Mouse (Mus musculus): ENCODE results near the gene Epb41l1.

Epb41l1 gene

DNA sequence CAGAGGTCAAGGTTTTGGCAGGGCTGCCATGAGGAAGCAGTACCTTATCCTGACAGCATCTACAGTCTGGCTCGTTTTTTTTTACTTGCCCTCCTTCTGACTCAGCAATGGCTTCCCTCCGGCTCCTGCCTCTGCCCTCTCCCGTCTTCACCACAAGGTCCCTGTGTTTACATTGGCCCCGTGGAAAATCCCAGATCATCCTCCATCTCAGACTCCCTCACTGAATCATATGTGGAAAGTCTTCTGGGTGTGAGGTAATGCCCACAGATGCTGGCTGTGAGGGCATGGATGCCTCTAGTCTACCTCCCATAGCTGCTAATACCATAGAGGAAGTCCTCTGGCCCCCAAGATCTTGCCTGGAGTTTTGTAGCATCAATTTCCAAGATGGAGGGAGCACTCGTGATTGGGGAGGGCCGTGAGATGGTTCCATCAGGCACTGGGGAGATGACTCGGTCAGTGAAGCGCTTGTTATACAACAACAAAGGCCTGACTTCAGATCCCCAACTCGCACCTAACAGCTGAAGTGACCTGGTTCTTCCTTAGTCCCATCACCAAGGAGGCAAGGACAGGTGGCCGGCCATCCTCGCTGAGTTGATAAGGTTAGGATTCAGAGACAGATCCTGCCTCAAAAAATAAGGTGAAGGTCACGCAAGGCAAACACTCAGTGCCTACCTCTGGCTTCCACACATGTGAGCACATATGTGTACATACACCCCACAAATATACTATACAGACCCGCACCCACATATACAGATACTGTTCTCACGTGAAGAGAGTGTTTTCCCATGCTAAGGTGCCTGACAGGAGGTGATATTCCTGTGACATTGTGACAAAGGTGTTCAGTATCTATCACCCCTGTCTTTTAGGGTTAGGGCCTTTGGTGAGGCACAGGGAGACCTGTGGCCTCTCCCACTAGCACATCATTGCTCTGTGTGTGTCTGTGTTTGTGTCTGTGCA is 36.0 kb downstream of the Epb41l1 start:
- no peak for DNase-seq (ENCODE audit: low spot score in 2 of 2)

DNA sequence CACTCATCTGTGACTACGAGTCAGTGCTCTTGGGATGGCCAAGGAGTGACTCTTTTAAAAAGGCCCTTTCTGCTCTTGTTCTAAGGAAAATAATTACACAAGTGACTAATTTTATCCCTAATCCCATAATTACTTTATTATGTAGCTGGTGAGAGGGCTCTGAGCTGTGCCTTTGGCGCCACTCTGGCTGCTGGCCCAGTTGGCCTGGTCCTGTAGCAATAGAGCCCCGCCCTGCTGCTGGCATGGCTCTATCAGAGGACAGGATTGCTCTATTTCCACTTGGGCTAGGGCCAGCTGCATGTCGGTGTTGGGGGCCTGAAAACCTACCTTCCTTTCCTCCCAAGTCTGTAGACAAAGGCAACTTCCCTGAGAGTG is 36.6 kb downstream of the Epb41l1 start:
- DNase-seq (ENCODE audit: low spot score in 2 of 2), result no peak

DNA sequence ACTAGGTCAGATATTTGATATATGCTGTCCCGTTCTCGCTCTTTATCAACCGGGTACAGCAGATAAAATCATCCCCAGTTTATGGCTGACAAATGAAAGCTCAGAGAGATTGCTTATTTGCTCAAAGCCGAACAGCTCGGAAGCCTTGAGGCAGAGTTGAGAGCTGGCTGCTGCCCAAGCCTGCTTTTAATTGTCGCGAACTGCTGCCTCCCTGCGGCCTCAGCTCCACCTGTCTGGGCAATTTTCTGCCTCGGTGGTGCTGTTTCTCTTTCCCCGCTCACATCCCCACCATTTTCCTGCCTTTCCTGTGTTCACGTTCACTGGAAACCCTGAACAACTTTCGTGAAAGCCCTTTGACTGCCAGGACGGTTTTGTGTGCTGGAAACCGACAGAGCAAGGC is 39.8 kb downstream of the Epb41l1 start:
- DNase-seq (ENCODE audit: low spot score in 2 of 2), result peak; percentile 68 to 77

DNA sequence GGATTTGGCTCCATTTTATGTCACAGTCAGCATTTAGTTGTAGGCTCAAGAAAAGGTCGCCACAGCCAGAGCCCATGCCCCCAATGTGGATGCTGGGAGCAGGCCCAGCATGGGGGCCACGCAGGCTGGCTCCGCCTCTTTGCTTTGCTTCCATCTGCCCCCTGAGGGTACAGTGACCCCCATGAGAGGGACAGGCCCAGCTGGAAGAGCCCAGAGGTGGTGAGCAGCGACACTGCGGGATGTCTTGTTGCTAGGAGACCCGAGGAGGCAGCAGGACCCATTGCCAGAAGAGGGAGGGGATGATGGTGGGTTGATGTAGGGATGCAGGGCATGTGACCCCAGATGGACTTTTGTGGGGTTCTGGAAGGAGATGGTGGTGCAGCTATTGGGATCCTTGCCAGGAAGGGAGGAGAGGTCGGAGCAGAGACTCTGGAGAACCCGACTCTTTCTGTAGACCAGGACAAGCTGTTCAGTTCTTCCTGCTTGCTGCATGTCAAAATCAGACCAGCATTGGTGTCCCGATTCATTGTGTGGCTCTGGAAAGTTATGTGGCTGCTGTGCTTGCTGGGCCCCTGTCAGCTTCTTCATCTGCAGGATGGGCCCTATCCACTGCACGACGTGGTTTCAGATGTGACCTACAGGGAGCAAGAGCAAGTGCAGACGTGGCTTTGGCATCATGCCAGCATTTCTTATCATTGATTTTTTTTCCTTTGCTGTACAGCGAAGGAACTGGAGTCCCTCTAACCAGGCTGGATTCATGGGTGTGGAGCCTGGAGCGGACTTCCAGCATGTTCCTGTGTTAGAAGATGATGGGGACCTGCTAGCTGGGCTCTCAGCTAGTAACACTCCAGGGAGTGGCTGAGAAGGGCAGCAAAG is 41.7 kb downstream of the Epb41l1 start:
- no peak for DNase-seq (ENCODE audit: low spot score in 2 of 2)

DNA sequence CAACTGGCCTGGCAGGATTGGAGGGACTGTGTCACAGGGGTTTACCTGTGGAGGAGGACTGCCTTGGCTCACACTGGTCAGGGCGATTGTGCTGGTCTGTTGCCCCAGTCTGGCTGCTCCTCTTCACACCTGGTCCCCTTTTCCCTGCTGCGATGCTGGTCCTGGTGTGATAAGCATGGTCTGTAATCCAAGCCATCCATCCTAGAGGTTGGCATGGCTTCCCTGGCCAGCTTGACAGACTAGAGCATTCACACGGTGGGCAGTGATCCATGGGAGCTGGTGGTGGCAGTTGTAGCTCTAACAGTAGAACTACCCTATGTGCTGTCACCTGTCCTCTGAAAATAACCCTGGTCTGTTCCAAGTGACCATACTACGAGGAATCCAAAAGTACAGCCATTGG is 43.7 kb downstream of the Epb41l1 start:
- DNase-seq (ENCODE audit: low spot score in 2 of 2), result no peak

DNA sequence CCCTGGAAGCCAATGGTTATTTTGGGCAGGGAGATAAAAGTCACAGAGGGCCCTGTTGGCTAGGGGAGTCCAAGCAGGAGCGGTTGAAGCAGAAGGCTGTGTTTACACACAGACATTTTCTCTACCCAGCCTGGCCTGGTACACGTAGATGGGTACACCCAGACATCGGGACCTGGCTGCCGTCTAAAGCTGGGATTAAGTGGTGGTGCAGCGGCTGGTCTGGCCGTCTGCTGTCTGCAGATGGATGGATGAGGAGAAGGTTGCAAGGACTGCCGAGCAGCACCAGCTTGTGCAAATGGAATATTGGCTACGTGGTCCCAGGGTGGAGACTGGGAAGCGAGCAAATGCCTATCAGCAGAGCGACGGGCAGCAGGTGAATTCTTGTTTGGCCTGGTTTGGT is 46.8 kb downstream of the Epb41l1 start:
- no peak for DNase-seq (ENCODE audit: low spot score in 2 of 2)

DNA sequence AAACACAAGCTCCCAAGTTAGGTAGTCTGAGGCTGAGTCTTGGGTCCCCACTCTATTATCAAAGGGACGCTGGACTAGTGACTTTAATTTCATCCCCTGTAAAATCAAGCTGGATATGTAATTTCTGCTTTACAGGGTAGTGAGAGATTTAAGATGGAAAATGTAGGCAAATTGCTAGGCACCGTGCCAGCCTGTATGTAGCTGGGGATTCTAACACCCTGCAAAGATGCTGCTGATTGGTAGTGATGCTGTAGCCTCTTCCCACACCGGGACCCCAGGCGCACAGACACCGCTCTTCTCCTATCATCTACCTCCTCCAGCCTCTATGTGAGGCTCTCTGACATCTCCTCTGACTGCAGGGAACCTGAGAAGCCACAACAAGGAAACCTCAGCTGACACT is 48.2 kb downstream of the Epb41l1 start:
- no peak for DNase-seq (ENCODE audit: low spot score in 2 of 2)

DNA sequence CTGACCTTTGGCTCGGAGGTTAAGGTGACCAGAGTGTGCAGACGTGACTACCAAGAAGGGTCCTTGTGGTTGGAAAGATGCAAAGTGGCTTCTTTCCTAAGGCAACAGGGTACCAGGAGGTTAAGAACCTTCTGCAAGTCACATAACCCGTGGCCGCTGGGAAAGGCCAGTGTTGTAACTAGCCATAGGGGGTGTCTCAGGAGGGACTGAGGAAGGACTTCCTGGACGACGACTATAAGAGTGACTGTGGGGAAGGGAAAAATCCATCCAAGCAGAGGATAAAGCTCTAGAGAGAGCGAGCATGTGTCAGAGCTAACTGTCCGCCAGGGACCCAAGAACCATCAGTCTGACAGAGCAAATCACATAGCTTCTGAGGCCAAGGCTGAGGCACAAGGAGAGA is 48.8 kb downstream of the Epb41l1 start:
- no peak for DNase-seq (ENCODE audit: low spot score in 2 of 2)

DNA sequence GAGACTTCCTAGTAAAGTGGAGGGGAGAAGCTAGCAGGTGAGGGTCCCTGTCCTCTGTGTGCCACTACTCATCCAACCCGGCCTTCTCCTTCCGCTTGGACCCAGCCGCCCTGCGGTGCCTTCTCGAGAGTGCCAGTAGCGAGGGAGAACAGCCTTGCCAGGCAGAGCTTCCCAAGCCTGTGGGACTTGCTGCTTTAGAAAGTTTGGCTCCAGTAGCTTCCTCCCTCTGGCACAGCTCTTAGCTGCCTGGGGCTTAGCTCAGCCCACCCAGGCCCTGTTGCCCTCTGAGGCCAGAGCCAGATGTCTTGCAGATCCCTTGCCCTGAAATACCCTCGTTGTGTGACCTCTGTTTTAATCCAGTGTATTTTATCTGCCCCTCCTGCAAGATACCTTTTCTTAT is 50.2 kb downstream of the Epb41l1 start:
- DNase-seq (ENCODE audit: low spot score in 2 of 2), result no peak

DNA sequence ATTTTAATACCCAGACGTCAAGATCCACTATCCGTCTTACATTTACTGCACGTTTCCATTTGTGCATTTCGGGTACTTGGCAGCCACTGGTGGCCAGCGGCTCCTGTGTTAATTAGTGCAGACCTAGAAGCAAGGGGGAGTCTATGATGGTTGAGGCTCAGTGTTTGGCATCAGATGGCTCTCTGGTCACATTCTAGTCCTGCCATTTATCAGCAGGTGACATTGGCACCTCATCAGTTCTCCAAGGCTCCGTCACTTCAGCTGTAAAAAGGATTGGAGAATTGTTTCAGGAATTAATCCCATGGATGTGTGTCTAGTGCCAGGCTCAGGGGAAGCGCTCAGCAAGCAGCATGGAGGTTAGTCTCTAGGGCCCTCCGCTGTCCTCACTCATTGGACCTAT is 51.6 kb downstream of the Epb41l1 start:
- no peak for DNase-seq (ENCODE audit: low spot score in 2 of 2)

DNA sequence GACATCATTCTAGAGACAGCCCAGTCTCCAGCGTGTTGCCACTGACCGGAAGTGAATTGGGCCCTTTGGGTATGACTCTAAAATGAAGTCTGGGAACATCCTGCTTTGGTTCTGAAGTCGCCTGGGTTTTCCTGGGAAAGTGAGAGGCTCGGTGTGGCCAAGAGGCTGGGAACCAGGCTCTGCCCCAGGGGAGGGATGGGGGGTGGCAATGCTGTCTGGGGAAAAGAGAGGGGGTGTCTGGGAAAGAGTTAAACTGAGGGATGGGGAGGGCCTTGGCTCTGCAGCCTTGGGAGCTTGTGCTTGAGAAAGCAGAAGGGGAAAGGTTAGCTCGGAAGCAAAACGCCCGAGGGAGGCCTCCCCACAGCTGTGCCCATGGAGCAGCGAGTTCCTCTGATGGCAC is 53.0 kb downstream of the Epb41l1 start:
- no peak for DNase-seq (ENCODE audit: low spot score in 2 of 2)

DNA sequence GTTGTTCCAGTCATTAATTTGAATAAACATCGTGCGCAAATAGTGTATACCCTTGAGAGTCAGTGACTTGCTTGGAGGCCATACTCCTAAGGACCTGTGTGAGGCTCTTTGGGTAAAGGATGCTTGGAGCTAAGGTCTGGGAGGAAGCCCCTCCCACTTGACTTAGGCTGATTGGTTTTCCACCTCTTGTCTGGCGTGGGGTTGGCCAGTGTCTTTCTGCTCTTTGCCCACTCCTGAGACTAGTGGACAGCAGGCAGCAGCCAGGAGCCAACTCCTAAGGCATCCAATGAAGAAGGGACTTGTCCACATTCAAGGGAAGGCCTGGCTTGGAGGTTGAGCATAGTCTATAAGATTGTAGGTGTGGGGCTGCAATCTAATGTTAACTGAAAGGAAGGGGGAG is 53.4 kb downstream of the Epb41l1 start:
- no peak for DNase-seq (ENCODE audit: low spot score in 2 of 2)

DNA sequence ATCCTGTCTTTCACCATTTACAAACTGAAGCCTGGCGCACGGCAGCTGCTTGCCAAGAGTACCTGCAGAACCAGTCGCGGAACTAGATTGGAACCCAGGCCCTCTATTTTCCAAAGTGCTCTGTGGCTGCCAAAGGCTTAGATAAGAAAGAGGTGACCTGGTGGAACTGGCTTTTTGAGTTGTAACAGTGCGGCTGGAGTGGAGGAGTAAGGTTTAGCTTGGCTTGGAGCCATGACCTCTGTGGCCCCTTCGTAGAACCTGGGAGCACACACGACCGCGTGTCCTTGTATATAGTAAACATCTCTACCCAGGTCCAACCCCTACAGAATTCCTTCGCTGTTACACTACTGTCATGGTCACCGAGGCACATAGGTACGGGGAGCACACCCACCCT is 54.2 kb downstream of the Epb41l1 start:
- no peak for DNase-seq (ENCODE audit: low spot score in 2 of 2)

DNA sequence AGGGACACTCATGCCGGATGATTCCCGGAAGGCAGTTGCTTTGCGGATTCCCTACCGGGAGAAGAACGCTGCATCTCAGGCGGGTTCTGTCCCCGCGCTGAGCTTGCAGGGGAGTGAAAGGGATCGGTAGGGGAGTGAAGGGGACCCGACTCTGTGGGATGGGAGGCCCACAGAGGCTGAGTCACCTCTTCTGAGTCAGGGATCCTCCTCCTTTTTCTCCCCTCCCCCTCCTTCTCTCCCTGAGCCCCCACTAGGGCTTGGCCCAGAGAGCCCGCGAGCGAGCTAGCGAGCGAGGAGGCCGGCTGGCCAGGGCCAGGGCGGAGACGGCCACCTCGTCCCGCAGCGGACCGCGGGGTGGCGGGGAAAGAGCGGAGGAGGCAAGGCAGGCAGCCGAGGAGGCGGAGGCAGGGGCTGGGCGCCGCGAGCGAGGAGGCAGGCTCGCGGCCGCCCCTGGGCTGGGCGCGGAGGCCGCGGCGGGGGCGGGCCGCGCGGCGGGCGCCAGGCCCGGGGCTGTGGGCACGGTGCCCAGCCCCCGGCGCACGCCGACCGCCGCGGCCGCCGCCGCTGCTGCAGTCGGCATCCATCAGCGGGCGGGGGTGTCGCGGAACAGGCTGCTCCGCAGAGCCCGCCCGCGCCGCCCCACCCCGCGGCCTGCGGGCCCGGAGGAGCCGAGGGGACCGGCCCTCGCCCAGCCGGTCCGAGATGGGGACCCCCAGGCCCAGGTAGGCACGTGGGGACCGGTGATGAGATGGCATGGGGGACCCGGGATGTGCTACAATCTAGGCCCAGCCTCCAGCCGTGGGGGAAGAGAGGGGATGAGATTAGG is 54.8 kb downstream of the Epb41l1 start:
- peak; percentile 70 to 72 for DNase-seq (ENCODE audit: low spot score in 2 of 2)

DNA sequence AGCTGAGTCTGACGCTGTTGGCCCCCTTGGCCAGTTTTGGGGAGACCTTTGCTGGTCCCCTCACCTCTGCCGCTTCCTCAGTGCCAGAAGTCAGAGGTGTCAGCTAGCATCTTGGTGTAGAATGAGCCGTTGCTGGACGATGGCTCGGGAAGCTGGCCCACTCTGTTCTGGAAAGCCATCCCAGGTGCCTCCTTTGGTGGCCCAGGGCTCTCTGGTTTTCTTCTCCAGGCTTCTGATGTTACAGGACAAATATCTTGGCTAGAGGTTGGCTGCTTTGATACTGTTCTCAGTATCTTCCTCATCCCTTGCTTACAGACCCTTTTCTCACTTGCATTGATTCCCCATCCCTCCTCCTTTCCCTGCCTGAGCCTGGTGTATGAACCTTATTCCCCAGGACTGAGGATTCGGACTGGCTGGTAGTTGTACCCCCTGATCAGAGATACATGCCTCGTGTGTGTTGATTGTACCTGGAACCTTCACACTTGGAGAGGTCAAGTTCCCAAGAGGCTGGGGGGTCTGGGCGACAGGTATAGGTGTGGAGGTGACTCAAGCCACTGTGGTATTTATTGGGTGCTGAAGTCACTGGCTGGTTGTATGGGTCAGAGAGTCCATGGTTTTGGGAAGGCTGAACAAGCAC is 55.5 kb downstream of the Epb41l1 start:
- DNase-seq (ENCODE audit: low spot score in 2 of 2), result no peak

DNA sequence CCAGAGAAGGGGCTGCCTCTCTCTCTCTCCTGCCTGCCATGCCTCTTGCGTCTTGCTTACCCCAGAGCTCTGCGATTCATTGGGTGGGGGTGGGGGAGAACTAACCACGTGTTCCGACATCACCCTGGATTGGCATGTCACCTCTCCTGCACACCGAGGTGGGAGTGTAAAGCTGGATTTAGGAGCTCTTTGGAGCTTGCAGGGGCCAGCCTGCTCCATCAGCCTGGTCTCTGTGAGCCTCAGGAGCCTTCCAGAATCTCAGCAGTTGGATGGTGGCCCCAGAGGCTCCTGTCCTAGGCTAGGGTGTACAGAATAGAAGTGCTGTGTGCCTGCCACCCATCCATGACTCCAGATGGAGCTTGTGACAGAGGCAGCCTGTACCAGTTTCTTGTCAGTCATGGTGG is 56.0 kb downstream of the Epb41l1 start:
- DNase-seq (ENCODE audit: low spot score in 2 of 2), result peak in 1 of 2 experiments; percentile 57

DNA sequence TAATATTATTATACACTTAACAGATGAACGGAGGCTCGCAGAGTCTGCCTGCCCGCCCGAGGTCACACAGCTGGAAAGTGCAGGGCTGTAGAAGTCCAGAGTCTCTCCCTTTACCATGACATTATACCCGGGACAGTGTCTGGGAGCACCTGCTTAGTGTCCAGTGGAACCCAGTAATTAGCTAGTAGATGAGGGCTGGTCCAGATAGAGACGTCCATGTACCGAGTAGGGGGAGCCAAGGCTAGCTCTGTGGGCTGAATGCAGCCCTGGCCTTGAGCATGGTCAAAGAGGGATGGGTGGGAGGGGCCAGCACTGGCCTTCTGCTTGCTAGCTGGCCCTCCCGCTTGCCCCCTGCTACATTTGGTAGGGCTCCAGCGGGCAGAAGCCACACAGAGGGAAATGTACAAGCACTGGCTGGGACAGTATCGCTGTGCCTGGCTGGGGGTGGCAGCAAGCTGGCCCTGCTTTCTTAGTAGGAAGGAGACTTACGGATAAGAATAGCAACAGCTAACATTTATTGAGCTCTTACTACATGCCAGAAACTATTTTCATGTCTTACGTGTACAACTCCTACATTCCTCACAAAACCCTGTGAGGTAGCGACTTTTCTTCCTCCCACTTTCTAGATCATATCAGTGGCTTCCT is 57.5 kb downstream of the Epb41l1 start:
- DNase-seq (ENCODE audit: low spot score in 2 of 2), result peak in 1 of 2 experiments; percentile 58

DNA sequence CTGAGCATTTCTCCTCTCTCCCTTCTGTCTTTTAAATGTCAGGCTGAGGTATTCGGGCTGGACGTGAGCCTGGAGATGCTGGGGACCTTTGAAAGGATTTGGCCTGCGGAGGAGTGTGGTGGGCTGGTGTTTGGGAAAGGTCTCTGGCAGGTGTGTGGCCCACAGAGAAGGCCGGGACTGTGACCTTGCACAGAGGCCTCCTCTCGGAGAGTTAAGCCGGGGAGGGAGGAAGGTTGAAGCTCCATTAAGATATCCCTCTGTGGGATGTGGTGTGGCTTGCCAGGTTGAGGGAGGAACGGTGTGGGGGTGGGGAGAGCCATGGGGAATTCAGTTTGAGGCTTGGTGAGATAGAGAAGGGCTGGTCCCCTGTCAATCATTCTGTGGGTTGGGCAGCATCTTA is 59.1 kb downstream of the Epb41l1 start:
- no peak for DNase-seq (ENCODE audit: low spot score in 2 of 2)

DNA sequence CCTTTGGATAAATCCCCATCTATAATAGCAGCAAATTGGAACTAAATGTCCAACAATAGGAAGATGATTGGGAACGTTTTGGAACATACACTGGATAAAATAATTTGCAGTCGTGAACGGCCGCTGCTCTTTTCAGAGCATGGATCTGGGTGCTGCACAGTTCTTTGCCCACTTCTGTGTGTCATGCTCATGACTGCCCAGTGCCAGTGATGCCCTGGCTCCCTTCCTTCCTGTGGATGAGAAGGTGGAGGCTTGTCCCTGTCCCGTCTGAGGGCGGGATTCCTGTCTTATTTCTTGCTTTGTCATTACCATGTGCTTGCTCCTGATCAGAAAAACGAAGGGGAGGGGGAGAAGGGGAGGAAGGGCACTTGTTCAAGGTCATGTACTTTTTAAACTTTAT is 59.6 kb downstream of the Epb41l1 start:
- DNase-seq (ENCODE audit: low spot score in 2 of 2), result no peak

DNA sequence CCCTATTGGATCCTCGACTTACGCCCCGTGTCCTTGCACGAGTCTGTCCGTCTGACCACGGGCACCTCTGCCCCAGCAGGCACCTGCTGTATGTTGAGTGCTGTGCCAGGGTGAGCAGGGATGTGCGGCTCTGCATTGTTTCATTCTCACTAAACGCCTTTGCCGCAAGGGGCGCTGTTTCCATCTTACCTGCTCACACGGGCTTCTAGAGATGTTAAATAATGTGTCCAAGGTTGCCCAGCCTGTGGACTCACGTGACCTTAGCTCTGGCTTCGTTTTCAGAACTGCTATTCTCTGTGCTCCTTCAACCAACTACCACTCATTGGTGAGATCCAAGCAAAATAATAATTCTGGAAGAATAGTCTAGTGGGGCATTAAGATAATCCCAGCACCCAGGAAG is 61.6 kb downstream of the Epb41l1 start:
- peak; percentile 65 to 69 for DNase-seq (ENCODE audit: low spot score in 2 of 2)

DNA sequence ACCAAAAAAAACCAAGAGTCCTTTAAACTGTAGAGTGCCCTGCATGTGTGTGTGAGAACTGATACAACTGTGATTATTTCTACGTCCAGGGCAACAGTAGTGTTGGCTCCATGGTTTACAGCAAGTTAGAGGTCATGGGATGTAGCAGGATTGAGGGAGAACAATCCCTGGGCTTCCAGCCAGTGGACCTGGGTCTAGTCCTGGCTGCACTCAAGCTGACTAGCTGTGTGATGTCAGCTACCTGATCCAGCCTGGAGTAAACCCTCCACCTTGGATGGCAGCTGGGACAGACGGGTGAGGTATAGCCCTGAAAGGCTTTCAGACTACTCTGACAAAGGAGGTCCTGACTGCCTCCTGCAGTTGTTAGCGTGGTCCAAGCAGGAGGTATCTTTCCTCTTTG is 62.1 kb downstream of the Epb41l1 start:
- no peak for DNase-seq (ENCODE audit: low spot score in 2 of 2)
